Mouse (Mus musculus) embryonic facial prominence, embryonic 11.5 days (tissue): ENCODE data around the gene Ubac2. TPM values are rescaled to one million over a fixed set of nuclear protein-coding genes. Genes with fewer than 3 reads are reported as not detected.

Source experiments
- ATAC-seq: fragments of 200-750 bp; cut with Nextera tagmentation; replicated peaks from 2 replicates; pipeline ENCODE4 v1.8.0; 2017; ENCODE audit warnings: low read depth; ENCODE audit not compliant: insufficient number of reproducible peaks, low FRiP score, low TSS enrichment
- DNase-seq: peaks from one replicate; pipeline ENCODE4 v3.0.0-alpha.2; 2015; ENCODE audit warnings: low spot score
- H3K27ac ChIP-seq: fragments of 300-500 bp; sonication (generic); replicated peaks from 2 replicates; pipeline ENCODE4 v1.5.1; 2014; ENCODE audit warnings: mild to moderate bottlenecking, low read depth, low read length, control low read depth
- H3K27me3 ChIP-seq: fragments of 300-500 bp; sonication (generic); 2 replicates; pipeline ENCODE4 v1.6.1; 2014; ENCODE audit warnings: mild to moderate bottlenecking, low read length, moderate library complexity, mixed read lengths; ENCODE audit not compliant: control insufficient read depth, insufficient read depth
- H3K36me3 ChIP-seq: fragments of 300-500 bp; sonication (generic); replicated peaks from 2 replicates; pipeline ENCODE4 v1.6.1; 2014; ENCODE audit warnings: low read depth, mild to moderate bottlenecking, low read length, moderate library complexity, mixed read lengths; ENCODE audit not compliant: control insufficient read depth, insufficient read depth
- H3K4me1 ChIP-seq: fragments of 300-500 bp; sonication (generic); 2 replicates; pipeline ENCODE4 v1.6.1; 2014; ENCODE audit warnings: low read length, mixed read lengths; ENCODE audit not compliant: control insufficient read depth, insufficient read depth
- H3K4me2 ChIP-seq: fragments of 300-500 bp; sonication (generic); 2 replicates; pipeline ENCODE4 v1.6.1; 2014; ENCODE audit warnings: low read depth, mild to moderate bottlenecking, control low read depth, low read length, moderate library complexity
- H3K4me3 ChIP-seq: fragments of 300-500 bp; sonication (generic); 2 replicates; pipeline ENCODE4 v1.5.1; 2014; ENCODE audit warnings: low read depth, low read length, control low read depth
- H3K9ac ChIP-seq: fragments of 300-500 bp; sonication (generic); replicated peaks from 2 replicates; pipeline ENCODE4 v1.6.1; 2014; ENCODE audit warnings: mild to moderate bottlenecking, control low read depth, low read length
- H3K9me3 ChIP-seq: fragments of 300-500 bp; sonication (generic); replicated peaks from 2 replicates; pipeline ENCODE4 v1.6.1; 2016; ENCODE audit warnings: mild to moderate bottlenecking, low read length, inconsistent platforms, mixed read lengths; ENCODE audit not compliant: control insufficient read depth
- WGBS: fragments of 180-500 bp; shearing (Covaris S2); extraction: QIAGEN DNeasy Blood & Tissue Kit; methylation state at CpG from one replicate; pipeline ENCODE4 v1.1.7; 2014; 5-methylcytosine and 5-hydroxymethylcytosine counted together
- polyA plus RNA-seq: library from polyadenylated mRNA; unstranded; fragments of >200 nt; fragmentation: Nextera tagmentation; extraction: Ambion mirVana; gene quantifications from 2 replicates; pipeline ENCODE4 v1.2.1, GENCODE M21; 2014

Gene Ubac2
- polyA plus RNA-seq, 1 experiment from 2014 or later = 71.9 TPM

GRCm38 (mm10) chr14:122047784-122048183, 169.4 kb downstream of the Ubac2 start:
- Histone ChIP-seq H3K4me3 (no peak overlapping the region), H3K27me3 (no peaks in the 10 kb centered on the region), H3K36me3 (no peaks in the 10 kb centered on the region), H3K9ac (no peak overlapping the region), H3K4me1 (no peaks in the 10 kb centered on the region), H3K9me3 (no peaks in the 10 kb centered on the region), H3K27ac (no peak overlapping the region), H3K4me2 (no peak overlapping the region)
- DNase-seq (no peak), ATAC-seq (no peak)
- 92% methylated on average over 8 of the region's 8 CpGs for WGBS

DNA sequence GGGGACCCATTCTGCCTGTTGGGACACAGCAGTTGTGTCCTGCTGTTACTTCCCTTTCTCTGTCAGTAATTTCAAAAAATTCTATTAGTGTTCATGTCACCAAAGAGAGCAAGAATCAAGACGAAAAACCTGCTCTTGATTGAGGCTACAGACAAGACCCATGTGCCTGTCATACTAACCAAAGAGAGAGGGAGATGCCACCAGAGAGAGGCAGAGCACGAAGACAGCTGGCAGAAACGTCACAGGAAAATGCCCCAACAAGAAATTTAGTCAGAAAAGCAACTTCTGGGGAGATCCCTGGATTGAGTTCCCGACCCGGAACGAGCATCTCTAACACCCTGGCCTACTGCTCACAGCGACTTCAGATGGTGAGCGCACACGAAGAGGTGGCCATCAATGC, 170.4 kb downstream of the Ubac2 start:
- Histone ChIP-seq H3K4me3 (no peak overlapping the region), H3K9ac (no peak overlapping the region), H3K9me3 (no peaks in the 10 kb centered on the region), H3K36me3 (no peaks in the 10 kb centered on the region), H3K27me3 (no peaks in the 10 kb centered on the region), H3K4me1 (no peaks in the 10 kb centered on the region), H3K27ac (no peak overlapping the region), H3K4me2 (no peak overlapping the region)
- ATAC-seq (no peak), DNase-seq (no peak)
- WGBS = 88% methylated on average over 9 of the region's 9 CpGs

DNA sequence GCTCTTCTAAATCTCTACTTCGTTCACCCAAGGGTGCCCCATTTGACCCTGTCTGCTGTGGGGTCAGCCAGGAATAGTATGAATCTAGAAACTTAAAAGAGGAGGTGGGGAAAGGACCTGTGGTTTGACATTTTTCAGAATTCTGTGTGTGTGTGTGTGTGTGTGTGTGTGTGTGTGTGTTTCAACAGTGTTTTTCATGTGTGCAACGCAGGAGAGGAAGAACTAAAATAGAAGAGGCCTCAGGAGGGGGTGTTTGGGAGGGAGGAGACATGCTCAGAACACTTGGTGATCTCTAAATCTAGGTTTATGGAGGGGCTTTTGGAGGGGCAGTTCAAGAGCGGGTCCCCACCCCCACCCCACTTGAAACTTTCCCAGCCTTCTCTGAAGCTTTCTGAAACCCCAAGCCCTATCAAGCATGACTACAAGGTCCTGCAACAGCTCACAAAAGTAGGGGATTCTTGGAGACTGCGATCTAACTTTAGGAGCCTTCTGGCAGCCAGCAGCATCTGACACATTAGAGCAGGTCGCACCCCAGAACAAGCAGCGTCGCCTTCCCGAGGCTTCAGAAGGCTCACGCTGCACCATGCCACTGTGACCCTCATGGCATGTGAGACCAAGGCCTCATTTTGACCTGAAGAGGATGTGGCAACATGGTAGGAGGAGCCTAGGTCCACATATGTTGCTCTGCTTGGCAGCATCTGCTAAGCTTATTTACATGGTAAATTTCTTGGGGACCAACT, 174.6 kb downstream of the Ubac2 start:
- Histone ChIP-seq H3K36me3 (no peaks in the 10 kb centered on the region), H3K4me2 (no peak overlapping the region), H3K9ac (no peak overlapping the region), H3K4me3 (no peak overlapping the region), H3K27me3 (no peaks in the 10 kb centered on the region), H3K27ac (no peak overlapping the region), H3K4me1 (no peaks in the 10 kb centered on the region), H3K9me3 (no peaks in the 10 kb centered on the region)
- DNase-seq = no peak
- WGBS = 88% methylated on average over 9 of the region's 9 CpGs
- no peak for ATAC-seq

DNA sequence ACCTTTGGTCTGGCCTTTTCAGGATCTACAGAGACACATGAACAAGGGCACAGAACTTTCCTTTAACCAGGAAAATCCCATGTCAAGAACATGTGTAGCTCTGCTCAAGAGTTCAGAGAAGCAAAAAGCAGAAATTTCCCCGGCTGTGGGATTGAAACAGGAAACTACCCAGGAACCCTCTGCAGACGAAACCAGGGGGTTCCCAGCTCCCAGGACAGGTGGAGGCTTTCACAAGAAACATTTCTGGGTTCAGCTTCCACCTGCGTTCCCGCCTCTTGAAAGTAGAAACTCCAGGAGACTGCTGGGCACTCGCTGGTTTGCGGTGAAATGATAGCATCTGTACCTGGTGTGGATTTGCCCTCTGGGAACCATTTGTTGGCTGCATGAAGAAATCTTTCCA, 178.5 kb downstream of the Ubac2 start:
- no peaks in the 10 kb centered on the region for H3K27me3 ChIP-seq
- no peaks in the 10 kb centered on the region for H3K4me1 ChIP-seq
- H3K4me2 ChIP-seq = no peak overlapping the region
- no peak overlapping the region for H3K27ac ChIP-seq
- DNase-seq (no peak), ATAC-seq (no peak)
- 75% methylated on average over 6 of the region's 6 CpGs for WGBS
- H3K9me3 ChIP-seq = no peaks in the 10 kb centered on the region
- H3K36me3 ChIP-seq = no peaks in the 10 kb centered on the region
- no peak overlapping the region for H3K4me3 ChIP-seq
- no peak overlapping the region for H3K9ac ChIP-seq

- Histone ChIP-seq H3K4me3 (no peak overlapping the region), H3K4me1 (no peaks in the 10 kb centered on the region), H3K9ac (no peak overlapping the region), H3K27me3 (no peaks in the 10 kb centered on the region), H3K4me2 (no peak overlapping the region), H3K36me3 (no peaks in the 10 kb centered on the region), H3K27ac (no peak overlapping the region), H3K9me3 (no peaks in the 10 kb centered on the region)
- no peak for DNase-seq
- ATAC-seq = peak; percentile 41; the same call in 1 of the 2 replicates
- WGBS = 35% methylated on average over 2 of the region's 2 CpGs
Observed at GRCm38 (mm10) chr14:122057941-122058346, 179.5 kb downstream of the Ubac2 start.

DNA sequence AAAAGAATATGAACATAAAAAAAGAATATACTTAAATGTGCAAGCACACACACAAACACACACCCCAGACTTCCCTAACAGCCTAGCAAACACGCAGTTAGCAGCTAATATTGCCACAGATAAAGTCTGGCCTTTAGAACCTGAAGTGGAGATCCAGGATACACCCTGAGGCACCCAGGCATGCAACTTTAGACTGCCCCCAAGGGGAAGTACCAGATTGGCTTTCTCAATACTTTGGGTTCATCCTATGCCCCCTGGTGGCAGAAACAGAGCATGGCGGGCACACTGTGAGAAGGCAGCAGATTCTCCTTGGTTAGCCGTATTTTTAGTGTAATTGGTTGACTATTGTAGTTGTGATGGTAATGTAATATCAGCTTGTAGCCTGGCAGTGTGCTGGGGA, 182.2 kb downstream of the Ubac2 start:
- Histone ChIP-seq H3K27me3 (no peaks in the 10 kb centered on the region), H3K9me3 (no peaks in the 10 kb centered on the region), H3K4me2 (no peak overlapping the region), H3K27ac (no peak overlapping the region), H3K4me3 (no peak overlapping the region), H3K4me1 (no peaks in the 10 kb centered on the region), H3K36me3 (no peaks in the 10 kb centered on the region), H3K9ac (no peak overlapping the region)
- ATAC-seq (no peak), DNase-seq (peak; percentile 83)
- WGBS = 12% methylated on average over 3 of the region's 3 CpGs

DNA sequence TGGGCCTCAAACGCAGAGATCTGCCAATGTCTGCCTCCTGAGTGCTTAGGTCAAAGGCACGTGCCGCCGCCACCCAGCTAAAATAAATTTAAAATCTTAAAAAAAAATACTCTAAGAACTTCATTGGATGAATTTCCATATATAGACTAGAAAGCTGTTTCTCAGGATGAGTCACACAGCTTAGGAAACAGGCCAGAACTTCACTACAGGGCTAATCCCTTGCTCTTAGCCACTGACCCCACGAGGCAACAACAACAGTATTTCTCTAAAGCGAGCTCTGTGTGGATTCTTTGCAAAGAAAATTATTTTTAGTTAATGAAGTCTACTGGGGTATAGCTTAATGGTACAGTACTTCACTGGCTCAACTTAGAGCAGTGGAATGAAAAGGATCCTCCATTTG, 183.0 kb downstream of the Ubac2 start:
- H3K9me3 ChIP-seq = no peaks in the 10 kb centered on the region
- H3K9ac ChIP-seq = no peak overlapping the region
- no peak overlapping the region for H3K4me3 ChIP-seq
- ATAC-seq = no peak
- no peak overlapping the region for H3K4me2 ChIP-seq
- H3K4me1 ChIP-seq = no peaks in the 10 kb centered on the region
- H3K27ac ChIP-seq = no peak overlapping the region
- DNase-seq = no peak
- no peaks in the 10 kb centered on the region for H3K36me3 ChIP-seq
- H3K27me3 ChIP-seq = no peaks in the 10 kb centered on the region
- 86% methylated on average over 6 of the region's 6 CpGs for WGBS

DNA sequence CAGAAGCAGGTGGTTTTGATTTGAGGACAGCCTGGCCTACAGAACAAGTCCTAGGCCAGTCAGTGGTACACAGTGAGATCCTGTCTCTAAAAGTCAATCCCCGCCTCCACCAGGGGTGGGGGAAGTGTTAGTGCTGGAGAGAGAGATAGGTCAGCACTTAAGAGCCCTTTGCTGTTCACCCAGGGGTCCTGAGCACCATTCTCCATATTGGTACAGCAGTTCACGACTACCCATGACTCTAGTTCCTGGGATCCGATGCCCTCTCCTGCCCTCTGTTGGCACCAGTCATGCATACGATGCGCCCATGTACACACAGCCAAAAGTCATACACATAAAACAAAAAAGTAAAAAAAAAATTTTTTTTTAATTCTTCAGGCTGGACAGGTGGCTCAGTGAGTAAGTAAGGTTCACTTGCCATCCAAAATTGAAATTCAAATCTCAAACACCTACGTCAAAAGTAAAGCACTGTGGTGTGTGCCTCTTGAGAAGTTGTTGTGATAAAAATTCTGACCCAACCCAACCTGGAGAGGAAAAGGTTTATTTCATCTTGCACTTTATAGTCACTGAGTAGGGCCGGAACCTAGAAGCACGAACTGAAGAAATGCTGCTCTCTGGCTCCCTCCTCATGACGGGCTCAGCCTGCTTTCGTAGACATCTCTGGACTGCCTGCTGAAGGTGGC, 184.1 kb downstream of the Ubac2 start:
- Histone ChIP-seq H3K4me3 (no peak overlapping the region), H3K9ac (no peak overlapping the region), H3K27ac (no peak overlapping the region), H3K36me3 (no peaks in the 10 kb centered on the region), H3K4me1 (no peaks in the 10 kb centered on the region), H3K9me3 (no peaks in the 10 kb centered on the region), H3K27me3 (no peaks in the 10 kb centered on the region), H3K4me2 (no peak overlapping the region)
- 80% methylated on average over 10 of the region's 10 CpGs for WGBS
- no peak for ATAC-seq
- DNase-seq = peak; percentile 17
